Mouse (Mus musculus) bone marrow macrophage, adult 2 months (primary cell): ENCODE measurements around the gene Nek6.

Experiments
- CTCF ChIP-seq: IDR thresholded peaks from 2 replicates; pipeline ENCODE4 v1.5.1; 2012; ENCODE audit warnings: low read depth, mild to moderate bottlenecking, low read length, moderate library complexity
- POLR2A ChIP-seq: IDR thresholded peaks from 2 replicates; pipeline ENCODE4 v1.6.1; 2012; ENCODE audit warnings: mild to moderate bottlenecking, low read depth, low read length, borderline replicate concordance

DNA sequence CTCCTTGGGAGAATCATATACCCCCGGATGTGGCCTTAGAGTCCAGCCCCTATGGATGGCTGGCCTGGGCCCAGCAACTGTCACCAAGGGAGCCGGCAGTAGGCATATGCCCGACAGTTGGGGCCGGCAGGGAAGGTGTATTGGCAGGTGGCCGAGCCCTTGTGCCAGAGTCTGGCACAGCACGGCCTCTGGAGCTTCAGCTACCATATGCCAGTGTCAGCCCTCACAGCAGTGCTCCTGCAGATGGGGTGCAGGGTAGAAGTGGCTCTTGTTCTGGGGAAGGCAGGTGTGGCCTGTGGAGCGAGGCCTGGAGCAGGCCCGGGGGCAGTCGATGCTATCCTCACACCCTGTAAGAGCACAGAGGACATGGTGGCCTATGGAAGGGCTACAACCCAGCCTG lies 28.2 kb downstream of the Nek6 start:
- TF ChIP-seq POLR2A, result no peak
- TF ChIP-seq CTCF, result no peak
